Mouse (Mus musculus) cerebellum, postnatal 36 days (tissue): ENCODE data around the gene Cmip.

ENCODE experiments used
- DNase-seq, 2 experiments: peaks; one replicate each; pipeline ENCODE4 v3.0.0; 2021 to 2022; ENCODE audit warnings: mixed read lengths in 2 of 2

The Cmip gene

GRCm38 (mm10) chr8:117297913-117298518 is 41.2 kb downstream of the Cmip start:
- DNase-seq, result no peak

- no peak for DNase-seq
These were observed 42.3 kb downstream of the Cmip start for GRCm38 (mm10) chr8:117299204-117299603.

- no peak for DNase-seq
These were observed 43.3 kb downstream of the Cmip start for GRCm38 (mm10) chr8:117300188-117300587.

GRCm38 (mm10) chr8:117301457-117302041 is 44.7 kb downstream of the Cmip start:
- DNase-seq, result no peak

DNA sequence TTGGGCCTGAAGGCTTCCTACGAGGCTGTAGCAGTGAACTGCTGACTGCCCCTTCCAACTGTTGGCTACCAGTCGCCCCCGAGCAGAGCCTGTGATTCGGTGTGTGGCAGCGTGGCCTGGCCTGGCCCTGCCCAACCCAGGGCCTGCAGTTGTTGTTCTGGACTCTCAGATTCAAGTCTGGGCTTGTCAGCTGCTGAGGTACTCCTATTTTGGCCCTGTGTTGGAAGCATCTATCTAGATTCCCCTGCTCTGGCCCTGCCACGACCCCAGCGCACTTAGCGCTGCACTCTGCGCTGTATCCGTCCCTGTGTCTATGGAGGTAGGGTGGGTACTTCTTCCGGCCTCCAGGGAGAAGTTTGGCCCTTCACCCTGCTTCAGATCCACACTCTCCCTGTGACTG is 45.2 kb downstream of the Cmip start:
- DNase-seq, result no peak

- DNase-seq, result no peak
These were observed 46.8 kb downstream of the Cmip start for GRCm38 (mm10) chr8:117303666-117304065.

DNA sequence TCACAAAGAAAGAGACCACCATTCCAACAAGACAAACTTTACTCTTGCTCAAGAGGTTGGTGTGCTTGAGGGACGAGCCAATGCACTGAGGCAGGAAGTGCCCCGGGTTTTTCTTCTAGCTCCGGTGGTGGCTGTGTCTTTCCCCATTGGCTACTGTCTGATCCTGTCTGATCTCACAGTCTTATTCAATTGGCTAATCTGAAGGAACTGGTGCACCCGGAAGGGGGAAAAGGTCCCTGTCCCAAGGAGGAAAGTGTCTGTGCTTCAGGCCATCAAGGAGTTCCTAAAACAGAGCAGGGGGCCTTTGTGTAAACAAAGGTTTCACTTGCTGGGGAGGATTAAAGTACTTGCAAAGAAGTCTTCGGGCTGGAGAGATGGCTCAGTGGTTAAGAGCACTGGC is 48.5 kb downstream of the Cmip start:
- DNase-seq, result no peak

DNA sequence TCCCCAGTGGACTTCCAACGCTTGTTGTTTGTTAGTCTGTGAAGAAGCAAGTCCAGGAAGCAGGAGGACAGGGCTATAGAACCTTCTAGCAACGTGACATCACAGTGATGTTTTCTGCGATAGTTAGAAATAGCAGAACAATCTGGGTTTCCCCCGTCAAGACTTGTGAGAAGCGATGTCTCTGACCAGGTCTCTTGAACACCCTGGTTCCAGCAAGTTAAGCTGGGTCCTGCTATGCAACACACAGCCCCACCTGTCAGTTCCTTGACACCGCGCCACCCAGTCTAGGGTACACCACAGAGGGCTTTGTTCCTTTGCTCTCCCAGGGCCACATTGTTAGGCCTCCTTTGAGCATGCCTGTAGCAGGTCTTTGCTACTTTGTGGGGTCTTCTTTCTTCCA is 49.9 kb downstream of the Cmip start:
- no peak for DNase-seq

DNA sequence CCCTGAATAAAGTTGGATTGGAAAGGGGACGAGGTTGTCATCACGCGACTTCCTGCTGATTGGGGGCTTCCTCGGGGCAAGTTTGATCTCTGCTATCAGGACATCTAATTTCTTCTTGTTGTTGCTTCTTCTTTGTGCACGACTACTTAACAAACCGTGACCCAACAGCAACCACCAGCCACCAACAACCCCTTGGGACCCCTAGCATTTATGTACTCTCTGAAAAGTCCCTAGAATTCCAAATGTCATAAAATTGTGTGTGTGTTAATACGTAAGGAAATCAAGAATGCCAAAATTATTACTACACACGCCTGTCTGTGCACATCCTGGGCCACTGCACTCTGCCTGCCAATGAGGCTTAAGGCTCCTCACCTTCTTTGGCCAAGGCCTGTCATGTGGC is 50.4 kb downstream of the Cmip start:
- DNase-seq, result no peak

DNA sequence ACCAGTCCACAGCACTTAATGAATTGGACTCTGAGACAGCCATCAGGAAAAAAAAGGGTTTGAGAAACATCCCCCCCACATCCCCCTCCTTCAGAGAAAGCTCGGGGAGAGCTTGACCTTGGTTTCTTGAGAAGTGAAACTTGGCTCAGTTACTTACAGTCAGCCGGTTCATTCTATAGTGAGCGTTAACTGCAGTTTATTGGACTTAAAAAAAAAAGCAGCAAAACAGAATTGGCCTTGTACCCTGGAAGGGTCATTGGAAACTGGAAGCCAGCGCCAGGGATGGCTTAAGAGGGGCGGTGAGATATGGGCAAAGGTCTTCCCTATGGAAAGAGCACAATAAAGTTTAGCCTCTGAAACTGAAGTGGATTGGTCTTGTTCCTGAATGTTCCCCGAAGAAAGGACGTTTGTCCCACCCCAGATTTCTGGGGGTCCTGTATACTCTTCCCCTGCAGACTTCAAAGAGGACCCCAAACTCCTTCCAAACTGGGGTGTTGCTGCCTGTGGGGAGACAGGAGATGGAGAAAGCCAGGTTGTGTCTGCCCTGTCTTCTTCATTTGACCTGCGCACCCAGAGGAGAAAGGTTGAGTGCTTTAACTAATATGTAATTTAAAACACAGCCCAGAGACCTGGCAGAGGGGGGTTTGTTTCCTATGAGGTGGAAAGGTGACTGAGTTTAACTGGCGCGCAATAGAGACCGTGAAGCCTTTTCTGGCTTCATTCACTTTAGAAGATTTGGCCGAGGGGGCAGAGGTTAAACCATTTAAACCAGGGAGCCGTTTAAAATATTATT is 51.6 kb downstream of the Cmip start:
- no peak for DNase-seq

DNA sequence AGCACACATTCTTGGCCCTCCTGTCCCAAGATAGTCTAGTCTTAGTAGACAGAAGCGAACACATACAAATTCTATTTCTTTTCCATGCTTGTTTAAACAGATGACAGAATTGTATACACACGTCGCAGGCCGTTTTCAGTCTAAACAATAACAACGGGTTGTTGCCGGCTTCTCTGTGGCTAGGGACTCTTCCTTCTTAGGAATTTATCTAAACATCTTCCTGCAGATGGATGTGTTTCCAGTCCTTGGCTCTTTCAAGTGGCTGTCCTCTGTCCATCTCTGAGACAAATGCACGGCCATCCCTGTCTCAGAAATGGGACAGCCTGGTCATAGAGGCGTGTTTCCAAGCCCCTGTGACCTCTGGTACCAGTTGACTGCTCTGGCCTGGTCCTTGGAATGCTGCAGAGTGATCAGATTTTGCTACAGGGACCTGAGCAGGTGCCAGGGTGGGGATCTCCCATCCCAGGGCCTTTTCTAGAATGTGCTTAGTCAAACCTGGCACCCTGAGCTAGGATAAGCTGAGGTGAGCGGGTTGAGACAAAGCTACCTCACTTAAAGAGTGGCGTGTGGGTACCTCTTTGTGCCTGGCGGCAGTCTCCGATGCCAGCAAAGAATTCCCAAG is 52.9 kb downstream of the Cmip start:
- DNase-seq, result no peak

DNA sequence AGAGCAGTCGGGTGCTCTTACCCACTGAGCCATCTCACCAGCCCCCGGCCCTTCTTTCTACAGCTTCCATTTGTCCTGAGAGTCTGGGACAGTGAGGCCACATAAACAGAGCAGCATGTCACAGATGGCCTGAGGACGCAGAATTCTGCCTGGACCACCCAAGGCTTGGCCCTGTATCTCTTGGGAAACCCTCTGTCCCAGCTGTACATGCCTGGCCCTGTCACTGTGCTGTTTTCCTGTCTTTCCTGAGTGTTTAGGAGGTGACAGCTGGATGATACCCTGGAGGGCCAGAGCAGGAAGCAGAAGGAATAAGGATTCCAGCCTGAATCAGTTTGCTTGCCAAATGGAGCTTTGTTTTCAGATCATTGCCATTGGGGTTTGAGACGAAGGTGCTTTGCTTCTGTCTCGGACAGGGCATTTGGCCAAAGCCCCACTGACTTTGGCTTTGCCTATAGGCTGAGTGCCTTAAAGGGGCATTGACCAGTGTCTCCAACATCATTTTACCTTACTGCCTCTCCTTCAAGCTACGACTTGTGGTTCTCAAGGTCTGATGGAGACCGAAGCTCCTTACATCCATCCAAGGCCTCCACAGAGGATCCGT is 54.2 kb downstream of the Cmip start:
- no peak for DNase-seq

- no peak for DNase-seq
These were observed 57.6 kb downstream of the Cmip start for GRCm38 (mm10) chr8:117314308-117314953.

- DNase-seq, result no peak
These were observed 58.9 kb downstream of the Cmip start for GRCm38 (mm10) chr8:117315727-117316126.

GRCm38 (mm10) chr8:117317478-117317877 is 60.6 kb downstream of the Cmip start:
- DNase-seq, result no peak

DNA sequence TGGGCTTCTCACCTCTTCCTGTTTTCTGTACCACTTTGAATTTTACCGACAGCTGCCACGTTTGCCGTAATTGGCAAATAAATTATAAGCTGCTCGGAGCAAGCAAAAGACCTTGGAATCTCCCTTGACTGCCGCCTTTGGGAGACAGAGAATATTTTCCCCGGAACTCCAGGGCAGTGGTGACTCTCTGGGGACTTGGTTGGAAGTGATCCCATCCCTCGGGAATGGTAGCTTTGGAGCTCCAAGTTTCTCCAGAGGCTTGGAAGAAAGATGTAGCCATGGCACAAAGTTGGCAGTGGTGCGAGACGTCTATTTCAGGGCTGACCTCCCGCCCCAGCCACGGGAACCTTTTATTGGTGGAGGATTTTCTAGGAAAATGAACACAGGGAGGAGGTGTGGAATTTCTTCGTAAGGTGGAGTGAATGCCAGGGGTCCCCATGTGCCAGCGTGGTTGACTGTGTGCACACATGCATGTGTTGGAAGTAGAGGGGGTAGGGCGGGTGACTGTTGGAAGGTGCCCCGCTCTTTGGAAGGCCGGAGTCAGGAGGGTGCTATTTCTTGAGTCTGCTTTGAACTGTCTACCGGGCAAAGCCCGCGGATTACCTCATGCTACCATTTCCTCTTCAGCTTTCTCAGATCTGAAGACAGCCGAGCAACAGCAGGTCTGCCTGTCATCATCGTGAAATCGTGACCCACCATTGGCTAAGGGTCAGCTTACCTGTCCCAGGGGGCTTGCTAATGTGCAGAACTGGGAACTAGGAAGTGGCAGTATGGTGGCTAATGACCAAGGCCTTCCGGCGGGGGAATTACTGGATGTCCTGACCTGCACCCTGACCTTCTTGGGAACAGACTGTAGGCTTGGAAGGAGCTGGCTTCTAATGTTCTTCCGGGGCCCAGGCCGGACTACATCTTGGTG is 62.3 kb downstream of the Cmip start:
- DNase-seq, result no peak

DNA sequence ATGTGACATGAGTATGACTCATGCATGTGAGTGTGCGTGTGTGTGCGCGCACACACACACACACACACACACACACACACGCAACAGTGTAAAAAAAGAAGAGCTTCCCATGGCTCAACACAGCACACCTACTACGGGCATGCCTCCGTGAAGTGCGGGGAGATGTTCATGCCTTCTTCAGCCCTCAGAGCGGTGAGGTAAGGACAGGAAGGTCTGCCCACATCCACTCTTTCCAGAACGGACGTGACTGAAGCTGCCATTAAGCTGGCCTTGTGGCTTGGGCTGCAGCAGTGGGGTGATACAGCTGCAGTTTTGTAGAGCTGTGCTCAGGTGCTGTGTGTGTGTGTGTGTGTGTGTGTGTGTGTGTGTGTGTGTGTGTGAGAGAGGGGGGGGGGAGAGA is 63.8 kb downstream of the Cmip start:
- DNase-seq, result no peak

DNA sequence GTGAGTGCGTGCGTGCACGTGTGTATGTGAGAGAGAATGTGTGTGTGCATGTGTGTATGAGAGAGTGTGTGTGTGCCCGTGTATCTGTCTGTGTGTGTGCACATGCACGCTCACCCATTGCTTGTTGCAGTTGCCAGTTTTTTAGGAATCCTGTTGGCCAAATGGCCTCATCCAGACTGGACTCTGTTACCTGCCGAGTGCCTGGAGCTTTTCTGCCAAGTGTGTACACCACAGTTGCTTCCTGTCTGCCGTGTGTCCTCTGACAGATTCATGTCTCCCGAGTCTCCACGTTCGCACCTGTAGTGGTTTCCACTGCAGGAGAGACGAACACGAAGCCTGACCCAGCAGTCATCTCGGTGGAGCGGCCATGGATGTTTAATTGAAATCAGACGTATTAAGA is 64.4 kb downstream of the Cmip start:
- no peak for DNase-seq

DNA sequence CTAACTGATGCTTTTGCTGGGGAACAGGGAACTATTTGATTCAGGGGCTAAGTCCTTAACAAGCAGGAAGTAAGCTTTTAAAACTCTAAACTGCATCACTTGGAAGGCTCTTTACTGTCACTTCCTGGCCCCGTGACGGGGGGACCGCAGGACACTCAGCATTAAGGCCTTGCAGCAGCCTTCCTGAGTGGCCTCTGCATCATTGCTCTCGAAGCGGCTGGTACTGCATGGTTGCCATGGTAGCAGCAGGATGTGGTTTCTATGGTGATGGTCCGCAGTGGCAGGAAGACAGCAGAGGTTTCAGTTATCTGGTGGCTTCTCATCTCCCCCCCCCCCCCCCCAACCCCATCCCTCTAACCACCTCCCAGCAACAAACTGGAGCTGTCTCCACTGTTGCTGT is 65.2 kb downstream of the Cmip start:
- no peak for DNase-seq

- DNase-seq, result no peak
These were observed 65.9 kb downstream of the Cmip start for GRCm38 (mm10) chr8:117322715-117323310.

DNA sequence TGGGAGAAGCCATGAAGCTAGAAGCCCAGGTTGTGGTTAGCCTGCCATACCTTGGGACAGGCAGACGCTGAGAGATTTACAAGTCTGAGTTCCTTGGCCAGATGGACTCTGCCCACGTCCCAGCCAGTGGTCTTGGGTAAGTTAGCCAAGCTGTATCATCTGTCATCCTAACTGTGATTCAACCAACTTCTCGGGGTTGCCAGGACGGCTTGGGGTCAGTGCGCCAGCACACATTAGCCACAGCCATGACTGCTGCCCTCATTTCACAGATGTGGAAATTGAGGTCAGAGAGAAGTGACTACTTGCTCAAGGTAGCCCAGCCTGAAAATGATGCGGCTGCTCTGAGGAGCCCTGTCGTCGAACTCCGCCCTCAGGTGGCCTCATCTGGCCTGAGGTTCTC is 68.0 kb downstream of the Cmip start:
- no peak for DNase-seq
